Mouse (Mus musculus) embryonic facial prominence, embryonic 15.5 days (tissue): Measurements from ENCODE around the gene Bcat2. TPM values are rescaled to one million over a fixed set of nuclear protein-coding genes. Genes with fewer than 3 reads are reported as not detected.

Experiments used
- ATAC-seq: fragments of 200-750 bp; cut with Nextera tagmentation; 2 replicates; pipeline ENCODE4 v1.8.0; 2017; ENCODE audit warnings: low read depth, moderate TSS enrichment; ENCODE audit not compliant: insufficient number of reproducible peaks, low FRiP score, low TSS enrichment
- H3K27ac ChIP-seq: fragments of 300-500 bp; sonication (generic); replicated peaks from 2 replicates; pipeline ENCODE4 v1.5.1; 2015; ENCODE audit warnings: mild to moderate bottlenecking, inconsistent platforms
- H3K27me3 ChIP-seq: fragments of 300-500 bp; sonication (generic); 2 replicates; pipeline ENCODE4 v1.6.1; 2015; ENCODE audit warnings: inconsistent platforms
- H3K36me3 ChIP-seq: fragments of 300-500 bp; sonication (generic); 2 replicates; pipeline ENCODE4 v1.6.1; 2015; ENCODE audit warnings: mild to moderate bottlenecking, inconsistent platforms
- H3K4me1 ChIP-seq: fragments of 300-500 bp; sonication (generic); 2 replicates; pipeline ENCODE4 v1.6.1; 2015; ENCODE audit warnings: inconsistent platforms
- H3K4me2 ChIP-seq: fragments of 300-500 bp; sonication (generic); replicated peaks from 2 replicates; pipeline ENCODE4 v1.6.1; 2015; ENCODE audit warnings: mild to moderate bottlenecking, inconsistent platforms
- H3K4me3 ChIP-seq: fragments of 300-500 bp; sonication (generic); replicated peaks from 2 replicates; pipeline ENCODE4 v1.5.1; 2015; ENCODE audit warnings: mild to moderate bottlenecking, inconsistent platforms
- H3K9ac ChIP-seq: fragments of 300-500 bp; sonication (generic); 2 replicates; pipeline ENCODE4 v1.6.1; 2015; ENCODE audit warnings: inconsistent platforms
- H3K9me3 ChIP-seq: fragments of 300-500 bp; sonication (generic); replicated peaks from 2 replicates; pipeline ENCODE4 v1.6.1; 2016; ENCODE audit warnings: inconsistent platforms
- WGBS: fragments of 180-500 bp; shearing (Covaris S2); methylation state at CpG from one replicate; pipeline ENCODE4 v1.1.7; 2015; 5-methylcytosine and 5-hydroxymethylcytosine counted together
- polyA plus RNA-seq: library from polyadenylated mRNA; unstranded; fragments of >200 nt; fragmentation: Nextera tagmentation; extraction: Ambion mirVana; gene quantifications from 2 replicates; pipeline ENCODE4 v1.2.1, GENCODE M21; 2015

Bcat2 gene
- polyA plus RNA-seq, 1 experiment from 2014 or later: 65.1 TPM

GRCm38 (mm10) chr7:45567112-45567779 is 2.7 kb upstream of the Bcat2 start:
- WGBS: 67% methylated on average over 8 of the region's 8 CpGs
- H3K9ac ChIP-seq: no peak overlapping the region
- H3K27me3 ChIP-seq: no peaks in the 10 kb centered on the region
- H3K27ac ChIP-seq: peak overlapping the region; percentile 90; the same call in 1 of the 2 replicates
- H3K4me1 ChIP-seq: peaks cover 38% of the 10 kb centered on the region
- no peak overlapping the region for H3K4me3 ChIP-seq
- no peak for ATAC-seq
- no peaks in the 10 kb centered on the region for H3K36me3 ChIP-seq
- peak overlapping the region; percentile 73 for H3K4me2 ChIP-seq
- H3K9me3 ChIP-seq: no peaks in the 10 kb centered on the region

GRCm38 (mm10) chr7:45567780-45568516 is 2.0 kb upstream of the Bcat2 start:
- Histone ChIP-seq H3K4me3 (peak overlapping the region; percentile 47), H3K27me3 (no peaks in the 10 kb centered on the region), H3K27ac (peak overlapping the region; percentile 90), H3K4me2 (peak overlapping the region; percentile 73), H3K9ac (peak overlapping the region; percentile 15), H3K4me1 (peaks cover 36% of the 10 kb centered on the region), H3K36me3 (no peaks in the 10 kb centered on the region), H3K9me3 (no peaks in the 10 kb centered on the region)
- WGBS: under 1% methylated on average over 24 of the region's 24 CpGs
- ATAC-seq: peak; percentile 96

GRCm38 (mm10) chr7:45568601-45569473 is 1.1 kb upstream of the Bcat2 start:
- no peaks in the 10 kb centered on the region for H3K27me3 ChIP-seq
- peaks cover 36% of the 10 kb centered on the region for H3K4me1 ChIP-seq
- H3K4me2 ChIP-seq: peak overlapping the region; percentile 73
- H3K4me3 ChIP-seq: peak overlapping the region; percentile 47
- WGBS: 75% methylated on average over 10 of the region's 10 CpGs
- peak overlapping the region; percentile 90 for H3K27ac ChIP-seq
- no peaks in the 10 kb centered on the region for H3K36me3 ChIP-seq
- ATAC-seq: no peak
- no peaks in the 10 kb centered on the region for H3K9me3 ChIP-seq
- H3K9ac ChIP-seq: no peak overlapping the region

GRCm38 (mm10) chr7:45571966-45572365 is 2.0 kb downstream of the Bcat2 start:
- 0 out of 2 replicates have a peak overlapping the region, but pooled peaks have one; percentile 67 for H3K4me2 ChIP-seq

GRCm38 (mm10) chr7:45573954-45574353 is 4.0 kb downstream of the Bcat2 start:
- 66% methylated on average over 8 of the region's 8 CpGs for WGBS
- Histone ChIP-seq H3K4me2 (no peak overlapping the region), H3K27ac (no peak overlapping the region), H3K4me3 (no peak overlapping the region), H3K27me3 (no peaks in the 10 kb centered on the region), H3K36me3 (peaks cover 32% of the 10 kb centered on the region), H3K4me1 (peaks cover 21% of the 10 kb centered on the region), H3K9ac (no peak overlapping the region), H3K9me3 (no peaks in the 10 kb centered on the region)
- ATAC-seq: no peak

More at GRCm38 (mm10) chr7:45571966-45572365, 2.0 kb downstream of the Bcat2 start:
- Histone ChIP-seq H3K36me3 (peaks cover 15% of the 10 kb centered on the region), H3K27me3 (no peaks in the 10 kb centered on the region), H3K4me1 (peaks cover 36% of the 10 kb centered on the region), H3K9ac (no peak overlapping the region), H3K9me3 (no peaks in the 10 kb centered on the region), H3K4me3 (no peak overlapping the region), H3K27ac (no peak overlapping the region)
- no peak for ATAC-seq
- WGBS: 35% methylated on average over 1 of the region's 1 CpGs

- Histone ChIP-seq H3K27me3 (no peaks in the 10 kb centered on the region), H3K9ac (no peak overlapping the region), H3K36me3 (peaks cover 32% of the 10 kb centered on the region), H3K4me1 (peaks cover 20% of the 10 kb centered on the region), H3K4me3 (no peak overlapping the region), H3K4me2 (no peak overlapping the region), H3K9me3 (no peaks in the 10 kb centered on the region), H3K27ac (no peak overlapping the region)
- ATAC-seq: no peak
- 81% methylated on average over 15 of the region's 15 CpGs for WGBS
Observed at GRCm38 (mm10) chr7:45574472-45575379, 4.8 kb downstream of the Bcat2 start.

- Histone ChIP-seq H3K9me3 (no peaks in the 10 kb centered on the region), H3K27ac (no peak overlapping the region), H3K4me1 (peaks cover 11% of the 10 kb centered on the region), H3K36me3 (peaks cover 34% of the 10 kb centered on the region), H3K4me2 (no peak overlapping the region), H3K27me3 (no peaks in the 10 kb centered on the region), H3K4me3 (no peak overlapping the region), H3K9ac (no peak overlapping the region)
- ATAC-seq: no peak
- WGBS: 91% methylated on average over 6 of the region's 6 CpGs
Observed at GRCm38 (mm10) chr7:45585923-45586322, 16.0 kb downstream of the Bcat2 start.

GRCm38 (mm10) chr7:45587631-45588592 is 18.0 kb downstream of the Bcat2 start:
- no peak for ATAC-seq

GRCm38 (mm10) chr7:45589173-45589572 is 19.2 kb downstream of the Bcat2 start:
- WGBS: under 1% methylated on average over 19 of the region's 19 CpGs
- Histone ChIP-seq H3K4me1 (peaks cover 11% of the 10 kb centered on the region), H3K9me3 (no peaks in the 10 kb centered on the region), H3K36me3 (peaks cover 27% of the 10 kb centered on the region), H3K4me2 (peak overlapping the region; percentile 46), H3K27me3 (no peaks in the 10 kb centered on the region), H3K27ac (0 out of 2 replicates have a peak overlapping the region, but pooled peaks have one; percentile 44), H3K9ac (no peak overlapping the region), H3K4me3 (peak overlapping the region; percentile 30)
- ATAC-seq: peak; percentile 99

More at GRCm38 (mm10) chr7:45587631-45588592, 18.0 kb downstream of the Bcat2 start:
- Histone ChIP-seq H3K4me1 (peaks cover 11% of the 10 kb centered on the region), H3K27ac (no peak overlapping the region), H3K9ac (no peak overlapping the region), H3K36me3 (peaks cover 28% of the 10 kb centered on the region), H3K9me3 (no peaks in the 10 kb centered on the region), H3K4me2 (no peak overlapping the region), H3K4me3 (no peak overlapping the region), H3K27me3 (no peaks in the 10 kb centered on the region)
- WGBS: 90% methylated on average over 23 of the region's 23 CpGs
